Mouse (Mus musculus) hindbrain, embryonic 11.5 days (tissue): Measurements from ENCODE around the gene Arhgap9. TPM values are rescaled to one million over a fixed set of nuclear protein-coding genes. Genes with fewer than 3 reads are reported as not detected.

ENCODE experiments used
- ATAC-seq: fragments of 200-750 bp; cut with Nextera tagmentation; 2 replicates; pipeline ENCODE4 v1.8.0; 2017; ENCODE audit warnings: mild to moderate bottlenecking, moderate TSS enrichment, moderate library complexity; ENCODE audit not compliant: low FRiP score
- DNase-seq: peaks from one replicate; pipeline ENCODE4 v3.0.0-alpha.2; 2015; ENCODE audit warnings: low spot score
- H3K27ac ChIP-seq: fragments of 300-500 bp; sonication (generic); 2 replicates; pipeline ENCODE4 v1.5.1; 2014; ENCODE audit warnings: mild to moderate bottlenecking, low read depth, low read length
- H3K27me3 ChIP-seq: fragments of 300-500 bp; sonication (generic); 2 replicates; pipeline ENCODE4 v1.6.1; 2014; ENCODE audit warnings: mild to moderate bottlenecking, low read length, moderate library complexity, mixed read lengths; ENCODE audit not compliant: control insufficient read depth, insufficient read depth
- H3K36me3 ChIP-seq: fragments of 300-500 bp; sonication (generic); 2 replicates; pipeline ENCODE4 v1.6.1; 2014; ENCODE audit warnings: mild to moderate bottlenecking, low read length, moderate library complexity, mixed read lengths; ENCODE audit not compliant: control insufficient read depth, insufficient read depth
- H3K4me1 ChIP-seq: fragments of 300-500 bp; sonication (generic); replicated peaks from 2 replicates; pipeline ENCODE4 v1.6.1; 2014; ENCODE audit warnings: low read length, mixed read lengths; ENCODE audit not compliant: control insufficient read depth, insufficient read depth
- H3K4me2 ChIP-seq: fragments of 300-500 bp; sonication (generic); replicated peaks from 2 replicates; pipeline ENCODE4 v1.6.1; 2014; ENCODE audit warnings: mild to moderate bottlenecking, low read depth, low read length
- H3K4me3 ChIP-seq: fragments of 300-500 bp; sonication (generic); 2 replicates; pipeline ENCODE4 v1.5.1; 2014; ENCODE audit warnings: low read depth, low read length
- H3K9ac ChIP-seq: fragments of 300-500 bp; sonication (generic); 2 replicates; pipeline ENCODE4 v1.6.1; 2014; ENCODE audit warnings: low read depth, low read length
- H3K9me3 ChIP-seq: fragments of 300-500 bp; sonication (generic); 2 replicates; pipeline ENCODE4 v1.6.1; 2016; ENCODE audit warnings: low read length; ENCODE audit not compliant: control insufficient read depth
- WGBS: fragments of 180-500 bp; shearing (Covaris S2); extraction: QIAGEN DNeasy Blood & Tissue Kit; methylation state at CpG from one replicate; pipeline ENCODE4 v1.1.7; 2014; 5-methylcytosine and 5-hydroxymethylcytosine counted together
- polyA plus RNA-seq: library from polyadenylated mRNA; unstranded; fragments of >200 nt; fragmentation: Nextera tagmentation; extraction: Ambion mirVana; gene quantifications from 2 replicates; pipeline ENCODE4 v1.2.1, GENCODE M21; 2014

The Arhgap9 gene
- polyA plus RNA-seq = 1.1 and 2.2 TPM in 2 replicates

- Histone ChIP-seq H3K27ac (no peak within 1 kb of the TSS), H3K9me3 (no peaks in the 10 kb centered on the region), H3K36me3 (no peaks in the 10 kb centered on the region), H3K4me2 (no peak within 1 kb of the TSS), H3K9ac (no peak within 1 kb of the TSS), H3K27me3 (peaks cover 29% of the 10 kb centered on the region), H3K4me3 (no peak within 1 kb of the TSS), H3K4me1 (peaks cover 8% of the 10 kb centered on the region)
- DNase-seq (no peak), ATAC-seq (no peak)
- 71% methylated on average over 3 of the region's 3 CpGs for WGBS
These were observed at the start of gene Arhgap9 for GRCm38 (mm10) chr10:127321621-127322020. Gene Arhgap9, plus strand, starts transcription at chr10:127321964.

- 92% methylated on average over 5 of the region's 5 CpGs for WGBS
- DNase-seq (no peak), ATAC-seq (no peak)
- Histone ChIP-seq H3K27me3 (no peaks in the 10 kb centered on the region), H3K27ac (no peak overlapping the region), H3K4me3 (no peak overlapping the region), H3K9me3 (no peaks in the 10 kb centered on the region), H3K36me3 (peaks cover 9% of the 10 kb centered on the region), H3K4me1 (0 out of 2 replicates have a peak, but pooled peaks cover under 1% of the 10 kb centered on the region), H3K4me2 (no peak overlapping the region), H3K9ac (no peak overlapping the region)
These were observed 49.4 kb upstream of the Arhgap9 start for GRCm38 (mm10) chr10:127272371-127272770.

GRCm38 (mm10) chr10:127274261-127275022 is 47.3 kb upstream of the Arhgap9 start:
- no peak overlapping the region for H3K27ac ChIP-seq
- no peak overlapping the region for H3K4me2 ChIP-seq
- 91% methylated on average over 11 of the region's 11 CpGs for WGBS
- H3K27me3 ChIP-seq = no peaks in the 10 kb centered on the region
- DNase-seq = no peak
- peaks cover 19% of the 10 kb centered on the region for H3K36me3 ChIP-seq
- no peak overlapping the region for H3K4me3 ChIP-seq
- no peak for ATAC-seq
- no peaks in the 10 kb centered on the region for H3K9me3 ChIP-seq
- H3K9ac ChIP-seq = no peak overlapping the region
- no peaks in the 10 kb centered on the region for H3K4me1 ChIP-seq

GRCm38 (mm10) chr10:127279730-127280129 is 42.0 kb upstream of the Arhgap9 start:
- H3K36me3 ChIP-seq = peaks cover 40% of the 10 kb centered on the region
- no peak overlapping the region for H3K4me3 ChIP-seq

DNA sequence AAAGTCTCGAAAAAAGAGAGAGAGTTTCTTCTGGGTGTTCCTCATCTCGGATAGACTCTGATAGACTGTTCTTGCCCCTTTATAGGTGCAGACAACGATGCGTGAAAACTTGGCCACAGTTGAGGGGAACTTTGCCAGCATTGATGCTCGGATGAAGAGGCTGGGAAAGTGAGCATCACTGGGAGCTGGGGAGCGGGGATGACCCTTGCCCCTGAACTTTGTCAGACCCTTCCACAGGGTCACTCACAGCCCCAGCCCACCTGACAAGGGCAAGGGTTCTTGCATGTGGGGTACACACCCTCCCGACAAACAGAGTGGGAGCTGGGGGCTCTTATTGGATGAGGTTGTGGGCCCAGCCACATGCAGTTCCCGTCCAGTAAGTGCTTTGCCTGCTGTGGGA is 40.4 kb upstream of the Arhgap9 start:
- DNase-seq (no peak), ATAC-seq (no peak)
- Histone ChIP-seq H3K4me3 (no peak overlapping the region), H3K36me3 (peaks cover 40% of the 10 kb centered on the region), H3K9me3 (no peaks in the 10 kb centered on the region), H3K9ac (no peak overlapping the region), H3K27me3 (no peaks in the 10 kb centered on the region), H3K4me2 (no peak overlapping the region), H3K4me1 (peaks cover 3% of the 10 kb centered on the region; the same call in 1 of the 2 replicates), H3K27ac (no peak overlapping the region)
- 89% methylated on average over 8 of the region's 8 CpGs for WGBS

More at GRCm38 (mm10) chr10:127279730-127280129, 42.0 kb upstream of the Arhgap9 start:
- ATAC-seq = no peak
- Histone ChIP-seq H3K27ac (no peak overlapping the region), H3K4me1 (no peaks in the 10 kb centered on the region), H3K9ac (no peak overlapping the region), H3K27me3 (no peaks in the 10 kb centered on the region), H3K4me2 (no peak overlapping the region), H3K9me3 (no peaks in the 10 kb centered on the region)
- DNase-seq = no peak
- WGBS = 90% methylated on average over 2 of the region's 2 CpGs

DNA sequence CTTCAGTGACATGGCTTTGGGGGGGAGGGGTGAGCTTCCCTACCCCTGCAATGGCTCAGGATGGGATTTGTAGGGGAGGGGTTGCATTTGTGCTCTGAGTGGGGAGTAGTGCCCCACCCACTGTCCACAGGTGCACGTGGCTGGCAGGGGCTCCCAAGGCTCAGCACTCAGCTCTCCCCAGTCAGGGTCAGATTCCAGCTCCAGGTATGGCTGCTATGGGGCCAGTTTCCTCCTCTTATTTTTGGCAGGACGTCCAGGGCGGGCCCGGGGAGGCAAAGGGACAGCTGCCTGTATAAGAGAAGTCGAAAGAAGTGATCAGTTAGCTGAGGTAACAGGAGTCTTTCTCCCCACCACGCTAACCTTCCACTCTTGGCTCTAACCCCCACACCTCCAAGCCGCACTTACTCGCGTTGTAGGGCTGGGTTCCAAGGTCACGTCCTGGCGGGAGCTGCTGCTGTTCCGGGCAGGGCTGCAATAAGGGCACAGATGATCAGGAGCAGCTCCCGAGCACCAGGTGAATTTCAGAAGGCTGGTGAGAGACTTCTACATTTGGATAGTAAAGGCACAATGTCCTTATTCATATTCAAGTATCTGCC is 39.0 kb upstream of the Arhgap9 start:
- no peak for DNase-seq
- ATAC-seq = no peak
- peaks cover 35% of the 10 kb centered on the region for H3K36me3 ChIP-seq
- 90% methylated on average over 13 of the region's 13 CpGs for WGBS
- H3K27me3 ChIP-seq = no peaks in the 10 kb centered on the region
- H3K9ac ChIP-seq = no peak overlapping the region
- peaks cover 15% of the 10 kb centered on the region for H3K4me1 ChIP-seq
- no peak overlapping the region for H3K27ac ChIP-seq
- H3K9me3 ChIP-seq = no peaks in the 10 kb centered on the region
- no peak overlapping the region for H3K4me3 ChIP-seq
- H3K4me2 ChIP-seq = no peak overlapping the region

- H3K4me2 ChIP-seq = no peak overlapping the region
- ATAC-seq (no peak), DNase-seq (no peak)
- peaks cover 18% of the 10 kb centered on the region for H3K4me1 ChIP-seq
- peaks cover 27% of the 10 kb centered on the region for H3K36me3 ChIP-seq
- H3K27ac ChIP-seq = no peak overlapping the region
- no peaks in the 10 kb centered on the region for H3K27me3 ChIP-seq
- WGBS = 93% methylated on average over 7 of the region's 7 CpGs
- H3K4me3 ChIP-seq = no peak overlapping the region
- H3K9ac ChIP-seq = no peak overlapping the region
- H3K9me3 ChIP-seq = no peaks in the 10 kb centered on the region
These were observed 37.6 kb upstream of the Arhgap9 start for GRCm38 (mm10) chr10:127284105-127284622.

- Histone ChIP-seq H3K4me3 (no peak overlapping the region), H3K9me3 (no peaks in the 10 kb centered on the region), H3K27me3 (no peaks in the 10 kb centered on the region), H3K27ac (no peak overlapping the region), H3K4me2 (no peak overlapping the region), H3K36me3 (peaks cover 22% of the 10 kb centered on the region), H3K4me1 (peaks cover 18% of the 10 kb centered on the region), H3K9ac (no peak overlapping the region)
- DNase-seq = no peak
- 82% methylated on average over 11 of the region's 11 CpGs for WGBS
- ATAC-seq = no peak
These were observed 36.9 kb upstream of the Arhgap9 start for GRCm38 (mm10) chr10:127284724-127285500.
